Mouse (Mus musculus) cortical plate, adult 2 months (tissue): Measurements from ENCODE around the gene Rasgef1a.

Experiments
- CTCF ChIP-seq: fragments of 200-500 bp; IDR thresholded peaks from 2 replicates; pipeline ENCODE4 v1.5.1; 2011; ENCODE audit warnings: mild to moderate bottlenecking, control low read depth, low read length; ENCODE audit not compliant: insufficient read depth; ENCODE audit errors: extremely low read depth
- POLR2A ChIP-seq: fragments of 200-500 bp; IDR thresholded peaks from 2 replicates; pipeline ENCODE4 v1.6.1; 2011; ENCODE audit warnings: mild to moderate bottlenecking, low read length, control low read depth; ENCODE audit not compliant: insufficient read depth; ENCODE audit errors: extremely low read depth

- no peak for TF ChIP-seq CTCF
- TF ChIP-seq POLR2A: no peak
Observed at GRCm38 (mm10) chr6:118137148-118137547, 125.9 kb downstream of the Rasgef1a start.
